Mouse (Mus musculus): ENCODE data around the gene Il1b.

DNA sequence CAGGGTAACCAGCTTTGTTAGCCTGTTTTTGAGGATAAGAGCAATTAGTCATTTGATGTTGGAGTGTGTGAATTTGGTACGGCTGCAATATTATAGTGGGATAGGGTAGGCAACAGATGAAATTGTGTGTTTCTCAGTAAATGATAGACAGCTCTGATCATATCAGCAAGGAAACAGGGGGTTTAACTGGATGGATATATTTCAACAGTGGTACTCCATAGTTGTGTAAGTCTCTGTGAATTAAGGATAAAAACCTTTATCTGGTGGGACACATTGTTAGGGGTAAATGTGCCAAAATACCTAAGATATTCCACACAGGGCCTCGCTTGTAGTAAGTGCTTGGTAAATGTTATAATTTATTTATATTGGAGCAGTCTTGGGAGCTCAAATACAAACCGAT, 31.4 kb upstream of the Il1b start:
- TF ChIP-seq GATA1 (IDR thresholded peaks at IDR 0.05; ENCODE audit: borderline replicate concordance, low read length) (no peak), FLI1 (IDR thresholded peaks at IDR 0.05; ENCODE audit: low read length) (no peak)
